Comparison of ENCODE assay signal across 11 mouse cellular contexts in genomic region chr5:112625555-112626160, GRCm38 (mm10). TPM values are rescaled to one million over a fixed set of nuclear protein-coding genes. Genes with fewer than 3 reads are reported as not detected.
DNase-seq lines count a peak whose midpoint lies in the region; ATAC-seq lines count a peak whose summit lies in the region.
"Had no signal": no experiment of that assay in that cellular context is flagged by ENCODE, and none has a peak within 500 bp of the region (broad histone marks: within the 10 kb centered on the region; RNA-seq: fewer than 3 reads in every experiment).

No protein-coding gene starts in this region.

- intact Hi-C loops in heart, postnatal 36 days (cut with DNase I): no loop called here
- intact Hi-C loops in gastrocnemius, postnatal 14 days (cut with DNase I; ENCODE audit: low total_unique reads): no loop called here

- H3K9me3 ChIP-seq in heart, embryonic 16.5 days (replicated peaks; ENCODE audit: control insufficient read depth, low read length): no peaks in the 10 kb centered on the region
- H3K9me3 ChIP-seq in embryonic facial prominence, embryonic 10.5 days: no peaks in the 10 kb centered on the region; the same call in 1 of the 2 replicates
- H3K9me3 ChIP-seq in hindbrain, embryonic 11.5 days (ENCODE audit: control insufficient read depth, low read length): no peaks in the 10 kb centered on the region
- H3K9me3 ChIP-seq in midbrain, embryonic 13.5 days: no peaks in the 10 kb centered on the region
- H3K9me3 ChIP-seq: liver, embryonic 15.5 days had no signal

- H3K4me1 ChIP-seq in heart, embryonic 16.5 days (ENCODE audit: control insufficient read depth, insufficient read depth, low read length): no peaks in the 10 kb centered on the region
- peaks cover 48% of the 10 kb centered on the region for H3K4me1 ChIP-seq in embryonic facial prominence, embryonic 10.5 days
- no peaks in the 10 kb centered on the region; the same call in 1 of the 2 replicates for H3K4me1 ChIP-seq in hindbrain, embryonic 11.5 days (replicated peaks; ENCODE audit: control insufficient read depth, insufficient read depth, low read length)
- H3K4me1 ChIP-seq in midbrain, embryonic 13.5 days (replicated peaks): peaks cover 48% of the 10 kb centered on the region
- H3K4me1 ChIP-seq: liver, embryonic 15.5 days had no signal

- H3K4me2 ChIP-seq in heart, embryonic 16.5 days (ENCODE audit: low read depth, low read length): peak overlapping the region; percentile 24
- no peak overlapping the region; the same call in 1 of the 2 replicates for H3K4me2 ChIP-seq in hindbrain, embryonic 11.5 days (replicated peaks; ENCODE audit: low read depth, low read length)
- H3K4me2 ChIP-seq in midbrain, embryonic 13.5 days (replicated peaks): peak overlapping the region; percentile 27
- H3K4me2 ChIP-seq: liver, embryonic 15.5 days had no signal

- peak overlapping the region; percentile 9; the same call in 1 of the 2 replicates for H3K4me3 ChIP-seq in heart, embryonic 16.5 days (ENCODE audit: low read length)
- H3K4me3 ChIP-seq in embryonic facial prominence, embryonic 10.5 days: peak overlapping the region; percentile 43
- no peak overlapping the region for H3K4me3 ChIP-seq in hindbrain, embryonic 11.5 days (ENCODE audit: low read depth, low read length)
- no peak overlapping the region for H3K4me3 ChIP-seq in midbrain, embryonic 13.5 days (replicated peaks)
- H3K4me3 ChIP-seq: liver, embryonic 15.5 days had no signal

- WGBS in heart, embryonic 16.5 days: 37% methylated on average over 31 of the region's 31 CpGs
- WGBS in embryonic facial prominence, embryonic 10.5 days: 48% methylated on average over 31 of the region's 31 CpGs
- WGBS in hindbrain, embryonic 11.5 days: 41% methylated on average over 31 of the region's 31 CpGs
- 37% methylated on average over 31 of the region's 31 CpGs for WGBS in midbrain, embryonic 13.5 days

- no peaks in the 10 kb centered on the region for H3K36me3 ChIP-seq in heart, embryonic 16.5 days (ENCODE audit: control insufficient read depth, insufficient read depth)
- H3K36me3 ChIP-seq in embryonic facial prominence, embryonic 10.5 days (replicated peaks): no peaks in the 10 kb centered on the region
- no peaks in the 10 kb centered on the region for H3K36me3 ChIP-seq in hindbrain, embryonic 11.5 days (ENCODE audit: control insufficient read depth, insufficient read depth, low read length)
- no peaks in the 10 kb centered on the region for H3K36me3 ChIP-seq in midbrain, embryonic 13.5 days
- H3K36me3 ChIP-seq: liver, embryonic 15.5 days had no signal

- ATAC-seq in heart, embryonic 16.5 days (replicated peaks; ENCODE audit: extremely low read depth, insufficient read depth, low FRiP score): no peak
- ATAC-seq in hindbrain, embryonic 11.5 days (ENCODE audit: low FRiP score): peak; percentile 43; the same call in 1 of the 2 replicates
- peak; percentile 56 for ATAC-seq in midbrain, embryonic 13.5 days

- no peak for DNase-seq in heart, postnatal 36 days
- peak; percentile 22 for DNase-seq in embryonic facial prominence, embryonic 10.5 days (ENCODE audit: low spot score)
- peak; percentile 18 for DNase-seq in hindbrain, embryonic 11.5 days (ENCODE audit: low spot score)
- DNase-seq in right cerebral cortex, postnatal 36 days (ENCODE audit: low spot score in 2 of 2): no peak
- no peak for DNase-seq in gastrocnemius, postnatal 4 days (ENCODE audit: low spot score in 2 of 2)
- DNase-seq in gastrocnemius, postnatal 14 days: no peak
- DNase-seq: cerebellum, adult 18-20 months; kidney, postnatal 10 days had no signal

- no peak overlapping the region for H3K27ac ChIP-seq in heart, embryonic 16.5 days (ENCODE audit: low read length)
- H3K27ac ChIP-seq in embryonic facial prominence, embryonic 10.5 days (replicated peaks): no peak overlapping the region; the same call in 1 of the 2 replicates
- no peak overlapping the region for H3K27ac ChIP-seq in hindbrain, embryonic 11.5 days (ENCODE audit: low read depth, low read length)
- peak overlapping the region; percentile 42 for H3K27ac ChIP-seq in midbrain, embryonic 13.5 days
- H3K27ac ChIP-seq: liver, embryonic 15.5 days had no signal

- peaks cover 47% of the 10 kb centered on the region for H3K27me3 ChIP-seq in heart, embryonic 16.5 days (ENCODE audit: control insufficient read depth, insufficient read depth, low read length)
- peaks cover 46% of the 10 kb centered on the region for H3K27me3 ChIP-seq in embryonic facial prominence, embryonic 10.5 days (replicated peaks; ENCODE audit: low read depth, poor library complexity, severe bottlenecking)
- no peaks in the 10 kb centered on the region; the same call in 1 of the 2 replicates for H3K27me3 ChIP-seq in hindbrain, embryonic 11.5 days (ENCODE audit: control insufficient read depth, insufficient read depth, low read length)
- no peaks in the 10 kb centered on the region for H3K27me3 ChIP-seq in midbrain, embryonic 13.5 days
- H3K27me3 ChIP-seq: liver, embryonic 15.5 days had no signal

- no peak overlapping the region for H3K9ac ChIP-seq in heart, embryonic 16.5 days (ENCODE audit: low read length)
- no peak overlapping the region for H3K9ac ChIP-seq in hindbrain, embryonic 11.5 days (ENCODE audit: low read depth, low read length)
- H3K9ac ChIP-seq in midbrain, embryonic 13.5 days (replicated peaks): no peak overlapping the region
- H3K9ac ChIP-seq: liver, embryonic 15.5 days had no signal

RNA-seq across cellular contexts. Expression of gene Sez6l, which starts 48.7 kb away (rescaled TPM):
- 0.34 and 0.39 TPM in 2 replicates for polyA plus RNA-seq in heart, embryonic 16.5 days (2015; fragmentation: Nextera tagmentation; extraction: Ambion mirVana)
- under 1 TPM; 0.11 to 0.14 TPM for total RNA-seq in heart, postnatal 36 days (2021)
- polyA plus RNA-seq in embryonic facial prominence, embryonic 10.5 days (2016; fragmentation: Nextera tagmentation; extraction: Ambion mirVana): 0.63 and 0.75 TPM in 2 replicates
- 4.9 and 5.1 TPM in 2 replicates for polyA plus RNA-seq in hindbrain, embryonic 11.5 days (2014; fragmentation: Nextera tagmentation; extraction: Ambion mirVana)
- polyA plus RNA-seq in midbrain, embryonic 13.5 days (2015; fragmentation: Nextera tagmentation; extraction: Ambion mirVana): 41.6 and 42.0 TPM in 2 replicates
- total RNA-seq in gastrocnemius, postnatal 4 days (2021): under 1 TPM; 0.44 to 0.52 TPM
- under 1 TPM; 0.16 to 0.24 TPM for total RNA-seq in gastrocnemius, postnatal 14 days (2021)

Comparison
In these comparisons a context has a peak if more than half of its experiments do, and no peak if none do; other contexts are left out.
1. H3K4me3 ChIP-seq: peak in heart, embryonic 16.5 days (single experiment) and embryonic facial prominence, embryonic 10.5 days (single experiment); none in hindbrain, embryonic 11.5 days (single experiment) and midbrain, embryonic 13.5 days (single experiment).
2. DNase-seq: peak in embryonic facial prominence, embryonic 10.5 days (single experiment) and hindbrain, embryonic 11.5 days (single experiment); none in heart, postnatal 36 days (0 of 2), right cerebral cortex, postnatal 36 days (0 of 2), gastrocnemius, postnatal 4 days (0 of 2) and gastrocnemius, postnatal 14 days (single experiment).